Mouse (Mus musculus): ENCODE measurements around the gene Mdfic. TPM values are rescaled to one million over a fixed set of nuclear protein-coding genes. Genes with fewer than 3 reads are reported as not detected.

Gene Mdfic
- polyA plus RNA-seq, 1 experiment from 2014 or later, result 1.1 TPM

GRCm38 (mm10) chr6:15743291-15743792 is 22.9 kb downstream of the Mdfic start:
- Histone ChIP-seq H3K4me2 (no peak overlapping the region), H3K36me3 (no peaks in the 10 kb centered on the region), H3K27ac (replicated peaks) (no peak overlapping the region), H3K4me1 (no peaks in the 10 kb centered on the region), H3K9ac (replicated peaks) (no peak overlapping the region), H3K27me3 (replicated peaks) (no peaks in the 10 kb centered on the region), H3K9me3 (replicated peaks) (no peaks in the 10 kb centered on the region), H3K4me3 (replicated peaks) (no peak overlapping the region)
- 63% methylated on average over 8 of the region's 8 CpGs for WGBS
- ATAC-seq (ENCODE audit: low FRiP score), result no peak

DNA sequence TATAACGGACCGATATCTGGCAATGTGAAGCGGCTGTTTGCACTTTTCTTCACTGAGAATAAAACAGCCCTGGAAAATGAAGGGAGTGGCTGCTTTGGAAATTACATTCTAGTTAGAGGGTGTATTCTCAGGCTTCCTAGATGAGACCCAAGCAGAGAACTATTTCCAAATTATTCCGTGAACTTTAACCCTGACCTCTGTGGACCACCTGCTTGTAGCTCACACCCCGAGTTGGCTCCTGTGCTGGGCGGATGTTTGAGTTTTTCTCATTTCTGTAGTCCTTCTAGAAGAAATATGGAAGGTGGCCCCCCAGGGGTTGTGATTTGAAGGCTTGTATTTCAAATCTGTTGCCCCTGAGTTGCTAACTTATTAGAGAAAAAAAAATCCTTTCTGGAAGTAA is 23.3 kb downstream of the Mdfic start:
- 82% methylated on average over 6 of the region's 6 CpGs for WGBS
- Histone ChIP-seq H3K9me3 (replicated peaks) (no peaks in the 10 kb centered on the region), H3K4me1 (no peaks in the 10 kb centered on the region), H3K27me3 (replicated peaks) (no peaks in the 10 kb centered on the region), H3K4me3 (replicated peaks) (no peak overlapping the region), H3K4me2 (no peak overlapping the region), H3K9ac (replicated peaks) (no peak overlapping the region), H3K36me3 (no peaks in the 10 kb centered on the region), H3K27ac (replicated peaks) (no peak overlapping the region)
- no peak for ATAC-seq (ENCODE audit: low FRiP score)

DNA sequence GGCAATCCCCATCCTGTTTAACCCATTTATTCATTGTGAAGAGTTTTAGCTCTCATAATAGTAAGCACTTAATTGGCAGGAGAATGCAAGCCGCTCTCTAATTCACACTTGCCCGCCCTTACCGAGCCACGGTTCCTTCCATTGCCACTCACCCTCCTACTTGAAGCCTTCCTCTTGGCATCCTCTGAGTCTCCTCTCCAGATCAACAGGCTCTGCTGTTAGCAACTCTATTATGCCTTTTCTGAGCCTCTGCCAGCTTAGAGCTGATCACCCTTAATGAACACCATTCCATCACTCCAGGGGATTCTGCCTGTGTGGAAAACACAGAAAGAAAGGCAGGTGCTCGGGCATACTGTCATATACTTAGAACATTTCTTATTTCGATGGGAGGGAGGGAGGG is 24.9 kb downstream of the Mdfic start:
- H3K9ac ChIP-seq (replicated peaks), result no peak overlapping the region
- no peaks in the 10 kb centered on the region for H3K9me3 ChIP-seq (replicated peaks)
- no peak overlapping the region for H3K4me3 ChIP-seq (replicated peaks)
- no peaks in the 10 kb centered on the region for H3K36me3 ChIP-seq
- no peaks in the 10 kb centered on the region for H3K27me3 ChIP-seq (replicated peaks)
- H3K4me1 ChIP-seq, result no peaks in the 10 kb centered on the region
- no peak for ATAC-seq (ENCODE audit: low FRiP score)
- H3K4me2 ChIP-seq, result no peak overlapping the region
- WGBS, result 65% methylated on average over 6 of the region's 6 CpGs
- H3K27ac ChIP-seq (replicated peaks), result no peak overlapping the region

- Histone ChIP-seq H3K36me3 (no peaks in the 10 kb centered on the region), H3K4me3 (replicated peaks) (no peak overlapping the region), H3K9me3 (replicated peaks) (no peaks in the 10 kb centered on the region), H3K9ac (replicated peaks) (no peak overlapping the region), H3K27me3 (replicated peaks) (no peaks in the 10 kb centered on the region), H3K4me1 (no peaks in the 10 kb centered on the region), H3K27ac (replicated peaks) (no peak overlapping the region), H3K4me2 (no peak overlapping the region)
- no peak for ATAC-seq (ENCODE audit: low FRiP score)
- 82% methylated on average over 5 of the region's 5 CpGs for WGBS
Observed at GRCm38 (mm10) chr6:15745891-15746290, 25.4 kb downstream of the Mdfic start.

- no peak overlapping the region for H3K27ac ChIP-seq (replicated peaks)
- no peaks in the 10 kb centered on the region for H3K27me3 ChIP-seq (replicated peaks)
- H3K9ac ChIP-seq (replicated peaks), result no peak overlapping the region
- H3K4me1 ChIP-seq, result no peaks in the 10 kb centered on the region
- H3K36me3 ChIP-seq, result no peaks in the 10 kb centered on the region
- WGBS, result 96% methylated on average over 5 of the region's 5 CpGs
- H3K4me3 ChIP-seq (replicated peaks), result no peak overlapping the region
- no peak for ATAC-seq (ENCODE audit: low FRiP score)
- no peaks in the 10 kb centered on the region for H3K9me3 ChIP-seq (replicated peaks)
- no peak overlapping the region for H3K4me2 ChIP-seq
Observed at GRCm38 (mm10) chr6:15747396-15748155, 27.1 kb downstream of the Mdfic start.

- no peaks in the 10 kb centered on the region for H3K4me1 ChIP-seq
- ATAC-seq (ENCODE audit: low FRiP score), result no peak
- H3K4me2 ChIP-seq, result no peak overlapping the region
- no peak overlapping the region for H3K4me3 ChIP-seq (replicated peaks)
- H3K36me3 ChIP-seq, result no peaks in the 10 kb centered on the region
- H3K9ac ChIP-seq (replicated peaks), result no peak overlapping the region
- H3K9me3 ChIP-seq (replicated peaks), result no peaks in the 10 kb centered on the region
- no peaks in the 10 kb centered on the region for H3K27me3 ChIP-seq (replicated peaks)
- whole genome bisulfite sequencing, result 93% methylated on average over 1 of the region's 1 CpGs
- no peak overlapping the region for H3K27ac ChIP-seq (replicated peaks)
Observed at GRCm38 (mm10) chr6:15748236-15748635, 27.8 kb downstream of the Mdfic start.

DNA sequence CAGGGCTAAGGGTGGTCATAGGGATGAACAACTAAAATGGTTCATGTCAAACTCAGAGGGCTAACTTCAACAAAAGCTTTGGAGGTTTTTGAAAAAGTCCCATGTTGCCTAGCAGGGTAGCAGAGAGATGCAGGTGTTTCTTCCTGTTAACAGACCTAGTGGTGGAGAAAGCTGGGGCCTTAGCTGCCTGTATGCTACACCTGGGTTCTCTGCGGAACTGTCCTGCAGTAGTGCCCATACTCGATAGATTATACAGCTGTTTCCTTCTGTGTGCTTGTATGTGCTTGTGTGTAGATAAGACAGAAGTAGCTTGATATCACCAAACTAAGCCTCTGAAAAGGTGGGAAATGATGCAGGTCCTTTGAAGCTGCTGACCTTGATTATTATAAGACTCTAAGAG is 28.5 kb downstream of the Mdfic start:
- Histone ChIP-seq H3K27me3 (replicated peaks) (no peaks in the 10 kb centered on the region), H3K27ac (replicated peaks) (no peak overlapping the region), H3K36me3 (no peaks in the 10 kb centered on the region), H3K4me2 (no peak overlapping the region), H3K4me3 (replicated peaks) (no peak overlapping the region), H3K4me1 (no peaks in the 10 kb centered on the region), H3K9ac (replicated peaks) (no peak overlapping the region), H3K9me3 (replicated peaks) (no peaks in the 10 kb centered on the region)
- ATAC-seq (ENCODE audit: low FRiP score), result no peak
- 95% methylated on average over 2 of the region's 2 CpGs for WGBS

DNA sequence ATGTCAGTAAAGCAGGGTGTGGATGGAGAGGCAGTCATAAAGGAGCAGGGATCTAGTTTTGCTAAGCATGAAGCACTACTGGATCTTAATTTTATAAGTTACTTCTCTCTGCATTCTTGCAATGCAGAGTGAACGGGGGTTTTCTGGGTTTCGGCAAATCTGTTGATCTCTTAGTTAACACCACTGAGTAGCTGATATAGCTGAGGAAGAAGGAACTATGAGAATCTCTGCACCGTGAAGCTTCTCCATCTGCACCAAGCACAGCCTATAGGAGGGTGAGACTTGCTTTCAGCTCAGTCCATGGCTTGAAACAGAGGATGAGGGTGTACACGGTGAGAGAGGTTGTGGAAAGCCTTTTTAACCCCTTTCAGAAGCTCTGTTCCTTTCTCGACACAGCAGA is 29.6 kb downstream of the Mdfic start:
- no peak overlapping the region for H3K4me2 ChIP-seq
- no peaks in the 10 kb centered on the region for H3K4me1 ChIP-seq
- no peak overlapping the region for H3K4me3 ChIP-seq (replicated peaks)
- no peak overlapping the region for H3K27ac ChIP-seq (replicated peaks)
- no peak overlapping the region for H3K9ac ChIP-seq (replicated peaks)
- no peaks in the 10 kb centered on the region for H3K36me3 ChIP-seq
- WGBS, result 86% methylated on average over 5 of the region's 5 CpGs
- H3K9me3 ChIP-seq (replicated peaks), result no peaks in the 10 kb centered on the region
- no peaks in the 10 kb centered on the region for H3K27me3 ChIP-seq (replicated peaks)
- ATAC-seq (ENCODE audit: low FRiP score), result no peak

DNA sequence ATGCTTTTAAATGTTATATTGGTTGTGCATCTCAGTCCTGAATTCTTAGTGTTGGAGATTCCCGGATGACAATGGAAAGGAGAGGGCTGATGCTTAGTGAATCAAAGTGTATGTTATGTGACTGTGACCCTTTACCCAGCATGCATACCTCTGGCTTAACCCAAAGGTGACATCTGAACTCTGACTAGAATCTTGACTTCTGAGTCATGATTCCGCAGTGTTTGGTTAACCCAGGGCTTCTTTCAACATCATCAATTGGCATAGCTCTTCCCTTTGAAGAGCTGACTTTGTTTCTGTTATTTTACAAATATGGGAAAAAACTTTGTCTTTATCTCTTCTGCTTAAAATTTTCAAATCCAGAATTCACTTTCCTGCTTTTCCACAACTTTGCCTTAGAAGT is 30.9 kb downstream of the Mdfic start:
- Histone ChIP-seq H3K9me3 (replicated peaks) (no peaks in the 10 kb centered on the region), H3K4me3 (replicated peaks) (no peak overlapping the region), H3K4me1 (no peaks in the 10 kb centered on the region), H3K27me3 (replicated peaks) (no peaks in the 10 kb centered on the region), H3K9ac (replicated peaks) (no peak overlapping the region), H3K27ac (replicated peaks) (no peak overlapping the region), H3K4me2 (no peak overlapping the region), H3K36me3 (no peaks in the 10 kb centered on the region)
- ATAC-seq (ENCODE audit: low FRiP score), result no peak
- WGBS, result 95% methylated on average over 2 of the region's 2 CpGs

DNA sequence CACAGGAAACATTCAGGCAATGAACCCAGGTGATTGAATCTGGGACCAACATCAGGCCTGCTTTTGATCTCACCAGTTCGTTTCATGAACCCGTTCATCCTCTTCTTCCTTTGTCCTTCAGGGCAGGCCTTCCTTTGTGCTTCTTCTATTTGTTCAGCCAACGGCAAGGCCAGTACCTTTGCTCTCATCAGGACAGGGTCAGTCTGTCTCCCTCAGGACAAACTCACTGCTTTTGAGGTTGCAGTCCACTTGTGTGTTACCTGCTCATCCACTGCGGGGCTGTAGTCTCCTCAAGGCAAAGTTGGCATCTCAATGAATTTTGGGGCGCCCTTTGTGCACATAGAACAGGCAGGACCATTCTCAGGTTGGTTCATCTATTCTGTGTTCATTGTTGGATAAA is 31.7 kb downstream of the Mdfic start:
- H3K9ac ChIP-seq (replicated peaks), result no peak overlapping the region
- no peak overlapping the region for H3K4me2 ChIP-seq
- no peaks in the 10 kb centered on the region for H3K36me3 ChIP-seq
- no peak overlapping the region for H3K27ac ChIP-seq (replicated peaks)
- no peaks in the 10 kb centered on the region for H3K4me1 ChIP-seq
- H3K4me3 ChIP-seq (replicated peaks), result no peak overlapping the region
- no peaks in the 10 kb centered on the region for H3K27me3 ChIP-seq (replicated peaks)
- H3K9me3 ChIP-seq (replicated peaks), result no peaks in the 10 kb centered on the region
- no peak for ATAC-seq (ENCODE audit: low FRiP score)
- WGBS, result 93% methylated on average over 5 of the region's 5 CpGs

DNA sequence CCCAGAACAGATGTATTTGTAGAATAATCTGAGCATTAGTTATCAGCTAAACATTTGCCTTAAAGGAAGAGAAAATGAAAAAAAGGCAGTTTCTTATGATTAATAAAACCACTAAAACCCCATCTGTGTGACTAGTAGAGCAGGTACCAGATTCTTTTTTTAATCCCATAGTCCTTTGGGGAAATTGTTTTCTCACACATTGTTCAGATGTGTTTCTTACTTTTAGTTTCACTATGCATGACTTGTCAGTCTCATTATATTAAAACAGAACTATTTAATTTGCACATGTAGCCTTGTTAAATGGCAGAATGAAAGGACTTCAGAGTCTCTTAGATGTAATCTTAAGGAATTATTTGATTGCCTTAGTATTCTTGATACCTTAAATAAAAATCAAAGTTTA is 32.7 kb downstream of the Mdfic start:
- H3K36me3 ChIP-seq, result no peaks in the 10 kb centered on the region
- no peaks in the 10 kb centered on the region for H3K27me3 ChIP-seq (replicated peaks)
- H3K9ac ChIP-seq (replicated peaks), result no peak overlapping the region
- no peak overlapping the region for H3K27ac ChIP-seq (replicated peaks)
- no peak overlapping the region for H3K4me2 ChIP-seq
- no peak for ATAC-seq (ENCODE audit: low FRiP score)
- no peaks in the 10 kb centered on the region for H3K4me1 ChIP-seq
- no peaks in the 10 kb centered on the region for H3K9me3 ChIP-seq (replicated peaks)
- no peak overlapping the region for H3K4me3 ChIP-seq (replicated peaks)

DNA sequence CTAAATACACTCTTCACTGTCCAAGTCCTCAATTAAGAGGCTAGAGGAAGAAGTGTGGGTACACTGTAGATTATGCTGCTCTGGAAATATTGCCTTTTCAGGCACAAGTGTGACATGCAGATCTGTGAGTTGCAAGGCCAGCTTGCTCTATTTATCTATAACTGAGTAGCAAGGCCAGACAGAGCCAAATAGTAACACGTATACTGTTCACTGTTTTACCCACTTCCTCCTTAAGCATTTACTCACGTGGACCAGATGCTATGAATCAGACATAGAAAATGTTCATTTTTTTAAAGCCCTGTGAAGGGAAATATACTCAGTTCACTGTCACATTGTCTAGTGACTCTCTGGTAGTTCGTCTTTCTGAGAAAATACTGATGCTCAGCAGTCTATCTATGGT is 37.9 kb downstream of the Mdfic start:
- H3K9ac ChIP-seq (replicated peaks), result no peak overlapping the region
- 78% methylated on average over 3 of the region's 3 CpGs for WGBS
- no peaks in the 10 kb centered on the region for H3K27me3 ChIP-seq (replicated peaks)
- H3K9me3 ChIP-seq (replicated peaks), result no peaks in the 10 kb centered on the region
- no peak overlapping the region for H3K4me3 ChIP-seq (replicated peaks)
- ATAC-seq (ENCODE audit: low FRiP score), result no peak
- H3K4me1 ChIP-seq, result no peaks in the 10 kb centered on the region
- no peaks in the 10 kb centered on the region for H3K36me3 ChIP-seq
- H3K27ac ChIP-seq (replicated peaks), result no peak overlapping the region
- no peak overlapping the region for H3K4me2 ChIP-seq
